Mouse (Mus musculus) embryo, embryonic 11 days (tissue): ENCODE results near the gene Themis2.
A peak's percentile ranks its signal among the peaks of the same experiment; 100 is the strongest.

ENCODE experiments used
- DNase-seq: peaks from one replicate; pipeline ENCODE4 v3.0.0-alpha.2; 2015

The Themis2 gene

GRCm38 (mm10) chr4:132796196-132796886 is at the start of gene Themis2:
Gene Themis2, minus strand, starts transcription at chr4:132796387.
- DNase-seq, result peak; percentile 78

GRCm38 (mm10) chr4:132843705-132844071 is 47.5 kb upstream of the Themis2 start:
- no peak for DNase-seq

DNA sequence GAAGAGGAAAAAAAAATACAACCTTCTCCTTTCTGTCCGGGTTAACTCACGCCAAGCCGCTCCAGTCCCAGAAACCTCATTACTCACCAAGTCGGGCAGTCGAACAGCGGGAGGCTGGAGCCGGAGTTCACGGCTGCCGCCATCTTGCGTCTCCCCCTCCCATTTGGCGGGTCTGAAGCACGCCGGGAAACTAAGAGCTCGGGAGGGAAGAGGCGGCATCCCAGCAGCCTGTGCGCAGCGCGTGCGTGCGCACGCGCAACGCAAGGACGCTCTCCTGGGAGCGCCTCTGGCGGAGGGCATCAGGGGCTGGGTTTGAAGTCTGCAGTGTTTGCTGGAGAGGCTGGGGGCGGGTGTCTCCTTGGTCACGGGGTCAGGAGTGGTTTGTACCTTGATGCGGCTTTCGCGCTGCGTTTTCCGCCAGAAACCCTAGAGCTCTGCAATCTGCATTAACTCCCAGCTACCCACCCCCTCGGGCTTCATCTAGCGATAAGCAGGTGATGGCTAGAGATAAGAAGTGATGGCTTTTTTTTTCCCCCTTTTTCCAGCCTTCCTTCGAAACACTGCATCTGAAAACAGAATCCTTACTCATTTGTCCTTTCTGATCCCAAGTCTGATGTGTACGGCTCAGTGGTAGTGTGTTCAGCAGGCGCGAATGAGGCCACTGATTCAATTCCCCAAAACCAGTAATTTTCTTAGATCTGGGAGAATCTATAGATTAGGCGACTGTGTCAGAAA is 47.0 kb upstream of the Themis2 start, which contains the start of gene Ppp1r8:
Gene Ppp1r8, minus strand, starts transcription at position 200 of the 735 bp plus-strand sequence.
- DNase-seq, result peak; percentile 98

DNA sequence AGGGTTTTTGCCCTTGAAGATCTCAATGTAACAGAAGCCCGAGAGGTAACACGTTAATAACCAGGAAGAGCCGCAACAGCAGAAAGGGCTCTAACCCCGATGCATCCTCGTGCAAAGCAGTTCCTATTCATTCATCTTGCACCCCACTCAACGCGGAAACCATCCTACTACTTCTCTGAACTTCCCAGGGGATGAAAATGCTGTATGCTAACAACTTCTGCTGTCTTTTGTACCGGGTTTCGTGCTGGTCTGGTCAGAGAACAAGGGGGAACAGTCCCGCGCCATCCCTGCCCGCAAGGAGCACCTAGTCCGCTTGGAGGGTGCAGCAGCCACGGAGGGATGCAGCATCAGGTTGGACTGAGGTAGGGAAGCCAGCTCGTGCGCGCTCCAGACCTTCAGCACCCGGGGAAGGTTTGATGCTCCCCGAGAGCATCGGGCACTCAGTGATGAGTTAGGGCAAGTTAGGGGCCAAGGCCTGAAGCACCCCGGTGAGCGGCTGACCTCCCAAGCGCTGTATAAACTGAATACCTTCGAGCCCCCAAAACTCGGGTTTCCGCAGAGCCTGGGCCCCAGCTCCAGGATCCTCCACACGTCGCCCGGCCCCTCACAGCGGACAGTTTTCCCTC is 46.2 kb upstream of the Themis2 start:
- DNase-seq, result peak; percentile 44

DNA sequence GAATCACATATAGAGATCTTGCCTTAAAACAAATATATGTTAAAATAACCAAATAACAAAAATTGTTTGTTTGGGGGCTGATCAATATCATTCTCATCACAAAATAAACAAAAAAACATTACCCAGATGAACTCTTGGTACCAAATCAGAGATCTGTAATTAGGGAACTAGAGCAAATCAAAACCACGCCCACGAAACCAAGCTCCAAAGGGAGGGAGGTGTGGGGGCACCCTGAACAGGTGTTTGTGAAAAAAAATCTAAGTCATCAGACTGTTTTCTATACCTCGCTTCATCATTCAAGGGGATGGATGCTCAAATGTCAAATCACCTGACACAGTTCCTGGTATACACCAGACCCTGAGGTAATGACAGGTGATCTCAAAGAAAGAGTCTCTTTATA is 45.3 kb upstream of the Themis2 start:
- no peak for DNase-seq

- DNase-seq, result peak; percentile 59
These were observed 27.6 kb upstream of the Themis2 start for GRCm38 (mm10) chr4:132823614-132824366.

DNA sequence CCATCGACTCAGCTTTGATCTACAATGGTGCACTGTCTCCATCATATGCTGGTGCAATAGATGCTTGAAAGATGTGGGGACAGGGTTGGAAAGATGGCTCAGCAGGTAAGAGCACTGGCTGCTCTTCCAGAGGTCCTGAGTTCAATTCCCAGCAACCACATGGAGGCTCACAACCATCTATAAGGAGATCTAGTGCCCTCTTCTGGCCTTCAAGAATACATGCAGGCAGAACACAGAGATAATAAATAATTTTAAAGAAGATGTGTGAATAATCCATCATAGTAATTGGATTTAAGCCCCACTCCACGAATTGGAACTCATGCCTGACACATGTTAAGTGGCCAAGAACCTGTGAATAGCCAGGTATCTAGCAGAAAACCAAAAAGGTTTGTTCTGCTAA is 22.3 kb upstream of the Themis2 start:
- DNase-seq, result no peak

- DNase-seq, result no peak
These were observed 20.7 kb upstream of the Themis2 start for GRCm38 (mm10) chr4:132816855-132817254.

DNA sequence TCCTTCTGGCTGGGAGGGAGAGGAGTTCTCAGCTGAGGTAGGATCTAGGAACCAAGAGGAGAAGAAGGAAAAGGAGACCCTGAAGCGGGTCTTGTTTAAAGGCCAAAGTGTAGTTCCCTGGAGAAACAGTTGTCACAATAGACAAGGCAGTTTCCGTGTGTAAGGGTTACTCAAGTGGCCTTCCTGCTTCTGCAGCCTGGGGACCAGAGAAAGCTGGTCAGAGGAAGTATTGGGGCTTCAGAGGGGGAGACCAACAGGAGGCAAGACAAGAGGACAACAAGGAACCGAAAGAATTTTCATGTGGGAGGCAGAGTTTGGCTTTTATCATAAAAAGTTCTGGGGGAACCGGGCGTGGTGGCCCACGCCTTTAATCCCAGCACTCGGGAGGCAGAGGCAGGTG is 20.2 kb upstream of the Themis2 start:
- DNase-seq, result no peak

- no peak for DNase-seq
These were observed 13.4 kb upstream of the Themis2 start for GRCm38 (mm10) chr4:132809621-132810020.

DNA sequence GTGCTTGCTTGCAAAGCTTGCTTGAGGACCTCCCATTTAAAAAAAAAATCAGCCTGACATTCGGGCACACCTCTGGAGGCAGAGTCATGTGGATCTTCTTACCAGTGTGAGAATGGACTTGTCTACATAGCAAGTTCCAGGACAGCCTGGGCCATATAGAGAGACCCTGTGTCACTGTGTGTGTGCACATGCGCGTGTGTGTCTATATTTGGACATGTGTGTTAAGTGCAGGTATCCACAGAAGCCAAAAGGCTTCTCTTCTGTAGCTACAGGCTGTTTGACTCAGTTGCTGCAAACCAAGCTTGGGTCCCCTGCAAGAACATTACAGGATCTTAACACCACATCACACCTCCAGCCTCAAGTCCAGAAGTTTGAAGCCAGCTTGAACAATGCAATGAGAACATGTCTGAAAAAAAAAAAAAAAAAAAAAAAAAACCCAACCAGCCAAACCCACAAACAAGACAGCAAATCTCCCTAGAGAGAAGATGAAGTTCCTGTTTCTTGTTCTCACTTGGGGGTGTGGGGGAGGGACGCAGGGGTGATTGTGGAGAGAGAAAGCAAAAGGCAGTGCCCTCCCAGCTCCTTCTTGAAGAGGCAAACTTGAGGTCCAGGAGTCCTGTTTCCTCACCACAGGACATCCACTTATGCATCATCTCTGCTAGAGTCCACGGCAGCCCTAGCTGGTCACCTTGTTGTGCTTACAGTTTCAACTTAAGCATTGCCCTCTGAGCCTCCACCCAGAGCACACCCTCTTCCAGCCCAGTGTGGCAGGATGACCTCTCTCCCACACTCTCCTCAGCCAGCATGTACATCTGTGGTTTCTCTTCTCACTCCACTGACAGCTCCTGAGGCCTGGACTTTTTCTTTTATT is 11.8 kb upstream of the Themis2 start:
- DNase-seq, result no peak

- DNase-seq, result no peak
These were observed 10.5 kb upstream of the Themis2 start for GRCm38 (mm10) chr4:132806620-132807191.

DNA sequence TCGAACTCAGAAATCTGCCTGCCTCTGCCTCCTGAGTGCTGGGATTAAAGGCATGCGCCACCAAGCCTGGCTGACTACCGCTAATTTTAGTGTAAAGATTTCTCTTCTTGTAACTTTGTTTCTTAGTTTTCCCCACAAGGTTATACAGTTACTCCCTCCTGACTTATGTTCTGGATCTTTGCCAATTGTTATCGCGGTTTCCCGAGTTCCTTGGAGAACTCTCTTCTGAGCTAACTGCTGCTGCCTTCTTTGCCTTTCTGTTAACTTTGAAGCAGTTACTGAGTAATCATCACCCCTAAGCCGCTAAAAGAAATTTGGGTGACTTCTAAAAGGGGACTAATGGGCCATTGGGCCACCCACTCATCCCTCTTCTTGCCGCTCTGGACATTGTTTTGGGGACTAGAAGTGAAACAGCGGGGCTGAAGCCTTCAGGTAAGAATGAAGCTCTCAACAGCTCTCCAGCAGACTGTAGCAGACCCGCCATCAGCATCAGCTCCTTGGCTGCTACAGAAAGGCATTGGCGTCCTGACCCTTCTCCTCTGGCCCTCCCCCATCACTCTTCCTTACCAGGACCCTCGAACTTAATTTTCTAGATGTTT is 9.5 kb upstream of the Themis2 start:
- DNase-seq, result no peak

DNA sequence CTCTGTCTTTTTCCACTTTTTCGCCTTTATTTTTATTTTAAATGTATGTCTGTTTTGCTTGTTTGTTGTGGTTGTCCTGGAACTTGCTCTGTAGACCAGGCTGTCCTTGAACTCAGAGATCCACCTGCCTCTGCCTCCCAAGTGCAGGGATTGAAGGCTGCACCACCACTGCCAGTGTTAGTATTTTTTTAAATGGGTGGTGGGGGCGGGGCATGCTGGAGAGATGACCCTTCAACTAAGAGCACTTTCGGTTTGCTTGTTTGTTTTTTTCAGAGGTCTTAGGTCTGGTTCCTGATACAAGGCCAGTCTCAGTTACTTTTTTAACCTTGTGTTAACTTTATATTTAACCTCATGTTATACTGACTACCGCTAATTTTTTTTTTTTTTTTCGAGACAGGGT is 9.0 kb upstream of the Themis2 start:
- DNase-seq, result no peak

GRCm38 (mm10) chr4:132804331-132804730 is 8.1 kb upstream of the Themis2 start:
- no peak for DNase-seq

DNA sequence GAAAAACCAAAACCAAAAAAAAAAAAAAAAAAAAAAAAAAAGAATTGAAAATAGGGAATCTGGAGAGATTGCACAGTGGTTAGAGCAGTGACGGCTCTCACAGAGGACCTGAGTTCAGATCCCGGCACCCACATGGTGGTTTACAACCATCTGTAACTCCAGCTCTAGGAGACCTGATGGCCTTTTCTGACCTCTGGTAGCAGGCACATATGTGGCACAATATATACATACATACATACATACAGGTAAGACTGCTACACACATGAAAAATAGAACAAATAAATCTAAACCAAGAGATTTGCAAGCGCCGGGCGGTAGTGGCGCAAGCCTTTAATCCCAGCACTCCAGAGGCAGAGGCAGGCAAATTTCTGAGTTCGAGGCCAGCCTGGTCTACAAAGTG is 7.7 kb upstream of the Themis2 start:
- DNase-seq, result no peak

DNA sequence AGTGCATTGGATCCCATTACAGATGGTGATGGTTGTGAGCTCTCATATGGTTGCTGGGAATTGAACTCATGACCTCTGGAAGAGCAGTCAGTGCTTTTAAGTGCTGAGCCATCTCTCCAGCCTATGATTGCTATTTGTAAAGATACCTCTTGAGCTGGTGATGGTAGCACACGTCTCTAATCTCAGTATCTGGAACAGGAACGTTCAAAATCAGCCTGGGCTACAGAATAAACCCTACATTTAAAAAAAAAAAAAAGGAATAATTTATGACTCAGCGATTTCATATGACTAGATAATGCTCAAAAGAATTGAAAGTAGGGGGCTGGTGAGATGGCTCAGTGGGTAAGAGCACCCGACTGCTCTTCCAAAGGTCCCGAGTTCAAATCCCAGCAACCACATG is 7.0 kb upstream of the Themis2 start:
- no peak for DNase-seq

- DNase-seq, result no peak
These were observed 6.0 kb upstream of the Themis2 start for GRCm38 (mm10) chr4:132802171-132802637.

- no peak for DNase-seq
These were observed 5.2 kb upstream of the Themis2 start for GRCm38 (mm10) chr4:132801176-132802077.

- DNase-seq, result no peak
These were observed 3.7 kb upstream of the Themis2 start for GRCm38 (mm10) chr4:132799845-132800244.
